Mouse (Mus musculus) embryonic fibroblast, embryonic 13.5 days (primary cell): Measurements from ENCODE around the gene Acsl3. TPM values are rescaled to one million over a fixed set of nuclear protein-coding genes. Genes with fewer than 3 reads are reported as not detected.

Experiments
- H3K27ac ChIP-seq: 2 replicates; pipeline ENCODE4 v1.5.1; 2012; ENCODE audit warnings: low read length, control low read depth, inconsistent platforms; ENCODE audit not compliant: insufficient read depth
- H3K4me1 ChIP-seq: 2 replicates; pipeline ENCODE4 v1.6.1; 2011; ENCODE audit warnings: low read length; ENCODE audit not compliant: control insufficient read depth, insufficient read depth
- H3K4me3 ChIP-seq: 2 replicates; pipeline ENCODE4 v1.5.1; 2011; ENCODE audit warnings: mild to moderate bottlenecking, control low read depth, low read length; ENCODE audit not compliant: insufficient read depth
- CTCF ChIP-seq: IDR thresholded peaks from 2 replicates; pipeline ENCODE4 v1.5.1; 2011; ENCODE audit warnings: mild to moderate bottlenecking, control low read depth, low read length, moderate library complexity, borderline replicate concordance; ENCODE audit not compliant: insufficient read depth
- POLR2A ChIP-seq: IDR thresholded peaks from 2 replicates; pipeline ENCODE4 v1.6.1; 2011; ENCODE audit warnings: low read depth, mild to moderate bottlenecking, control low read depth, low read length, moderate library complexity
- polyA plus RNA-seq: library from polyadenylated mRNA; stranded (reverse); fragments of >200 nt; gene quantifications from 2 replicates; pipeline ENCODE4 v1.2.4, GENCODE M21; 2011; ENCODE audit warnings: low read depth; ENCODE audit not compliant: missing spikeins, insufficient read length

Gene Acsl3
- polyA plus RNA-seq, 1 experiment, result 40.4 TPM

- H3K4me1 ChIP-seq, result peaks cover 5% of the 10 kb centered on the region
- no peak overlapping the region for H3K4me3 ChIP-seq
- peak overlapping the region; percentile 71; the same call in 1 of the 2 replicates for H3K27ac ChIP-seq
- TF ChIP-seq POLR2A (no peak), CTCF (no peak)
These were observed 8.2 kb upstream of the Acsl3 start for GRCm38 (mm10) chr1:78649269-78650061.

- H3K4me1 ChIP-seq, result peaks cover 11% of the 10 kb centered on the region; the same call in 1 of the 2 replicates
- no peak overlapping the region for H3K27ac ChIP-seq
- H3K4me3 ChIP-seq, result no peak overlapping the region
- TF ChIP-seq CTCF (no peak), POLR2A (no peak)
These were observed 1.2 kb upstream of the Acsl3 start for GRCm38 (mm10) chr1:78656472-78656871.

DNA sequence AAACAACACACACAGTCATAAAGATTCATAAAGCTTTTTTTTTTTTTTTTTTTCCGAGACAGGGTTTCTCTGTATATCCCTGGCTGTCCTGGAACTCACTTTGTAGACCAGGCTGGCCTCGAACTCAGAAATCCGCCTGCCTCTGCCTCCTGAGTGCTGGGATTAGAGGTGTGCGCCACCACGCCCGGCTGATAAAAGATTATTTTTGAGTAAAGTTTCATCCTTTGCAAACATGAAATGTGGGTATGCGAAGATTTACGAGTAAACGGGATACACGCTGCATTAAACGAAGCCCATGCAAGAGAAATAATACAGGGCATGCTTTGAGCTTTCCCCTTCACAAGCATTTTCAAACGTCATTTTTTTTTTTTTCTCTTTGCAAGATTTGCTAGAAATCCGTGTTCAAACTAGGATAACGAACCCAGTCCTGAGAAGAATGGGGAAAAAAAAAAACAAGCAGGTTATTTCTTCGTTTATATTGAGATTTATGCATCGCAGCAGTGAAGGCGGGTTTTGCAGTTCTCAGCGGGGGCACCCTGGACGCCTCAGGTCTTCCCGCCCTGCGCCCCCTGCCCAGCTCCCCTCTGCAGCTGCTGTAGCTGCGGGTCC is 500 bp upstream of the Acsl3 start:
- Histone ChIP-seq H3K27ac (no peak overlapping the region), H3K4me1 (peaks cover 11% of the 10 kb centered on the region; the same call in 1 of the 2 replicates), H3K4me3 (peak overlapping the region; percentile 51)
- no peak for TF ChIP-seq CTCF
- no peak for TF ChIP-seq POLR2A

- Histone ChIP-seq H3K27ac (no peak overlapping the region), H3K4me1 (peaks cover 11% of the 10 kb centered on the region; the same call in 1 of the 2 replicates), H3K4me3 (peak overlapping the region; percentile 96)
- TF ChIP-seq POLR2A (no peak), CTCF (no peak)
These were observed 1.0 kb downstream of the Acsl3 start for GRCm38 (mm10) chr1:78658441-78659269.

DNA sequence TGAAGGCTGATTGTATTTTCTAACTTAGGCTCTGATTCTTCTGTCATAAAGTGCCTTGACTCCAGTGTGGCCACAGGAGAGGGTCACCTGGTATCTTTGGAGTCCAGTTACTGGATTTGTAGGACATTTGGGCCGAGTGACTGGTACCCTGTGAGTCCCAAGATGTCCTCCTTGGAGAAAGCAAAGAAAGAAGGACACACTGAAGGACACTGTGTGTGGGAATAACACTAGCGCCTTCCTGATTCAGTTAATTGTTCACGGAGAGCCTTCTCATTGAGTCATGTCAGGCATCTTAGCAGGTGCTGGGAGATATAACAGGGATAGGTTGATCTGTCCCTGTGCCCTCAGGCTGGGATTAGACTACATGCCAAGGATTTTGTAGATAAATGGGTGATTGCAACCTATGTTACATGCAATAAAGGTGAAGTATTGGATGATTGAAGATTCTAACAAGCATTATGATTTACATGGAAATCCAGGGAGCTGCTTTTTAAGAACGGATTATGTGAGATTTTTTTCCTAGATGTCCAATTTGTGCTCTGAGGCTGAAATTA is 1.7 kb downstream of the Acsl3 start:
- H3K27ac ChIP-seq, result no peak overlapping the region
- H3K4me3 ChIP-seq, result peak overlapping the region; percentile 96
- peaks cover 11% of the 10 kb centered on the region; the same call in 1 of the 2 replicates for H3K4me1 ChIP-seq
- TF ChIP-seq CTCF (no peak), POLR2A (no peak)

DNA sequence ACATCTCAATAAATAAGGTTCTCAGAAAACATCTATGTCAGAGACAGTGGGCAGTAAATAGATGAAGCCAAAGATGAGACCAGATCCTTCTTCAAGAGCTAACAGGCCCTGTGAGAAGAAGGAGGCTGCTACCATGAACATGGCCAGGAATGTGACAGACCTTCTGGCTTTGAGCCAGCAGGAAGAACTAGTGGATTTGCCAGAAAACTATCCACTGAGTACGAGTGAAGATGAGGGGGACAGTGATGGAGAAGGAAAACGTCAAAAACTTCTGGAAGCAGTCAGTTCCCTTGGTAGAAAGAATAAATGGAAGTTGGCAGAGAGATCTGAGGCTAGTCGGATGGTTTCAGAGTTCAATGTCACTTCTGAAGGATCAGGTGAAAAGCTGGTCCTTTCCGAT is 6.7 kb downstream of the Acsl3 start:
- Histone ChIP-seq H3K27ac (no peak overlapping the region), H3K4me1 (peaks cover 8% of the 10 kb centered on the region; the same call in 1 of the 2 replicates), H3K4me3 (no peak overlapping the region)
- no peak for TF ChIP-seq POLR2A
- TF ChIP-seq CTCF, result no peak

GRCm38 (mm10) chr1:78665954-78666499 is 8.4 kb downstream of the Acsl3 start:
- TF ChIP-seq POLR2A, result no peak
- TF ChIP-seq CTCF, result no peak
- peaks cover 2% of the 10 kb centered on the region; the same call in 1 of the 2 replicates for H3K4me1 ChIP-seq
- H3K27ac ChIP-seq, result no peak overlapping the region
- no peak overlapping the region for H3K4me3 ChIP-seq

DNA sequence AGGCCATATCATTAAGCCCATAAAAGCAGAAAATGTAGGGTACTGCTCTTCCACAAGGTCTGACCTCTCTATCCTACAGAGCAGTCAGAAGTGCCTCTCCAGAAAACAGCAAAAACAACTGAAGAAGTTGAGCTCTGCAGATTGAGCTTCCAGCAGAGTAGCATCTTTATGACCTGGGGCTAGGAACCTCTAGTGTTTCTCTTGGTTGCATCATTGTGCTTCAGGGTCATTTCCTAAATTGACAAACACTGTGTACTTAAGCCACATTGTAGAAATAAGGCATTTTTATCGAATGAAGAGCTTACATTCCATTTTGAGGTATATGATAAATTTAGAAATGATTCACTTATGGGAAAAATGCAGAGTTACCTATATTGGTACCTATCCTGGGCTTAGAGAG is 9.0 kb downstream of the Acsl3 start:
- no peaks in the 10 kb centered on the region for H3K4me1 ChIP-seq
- H3K4me3 ChIP-seq, result no peak overlapping the region
- TF ChIP-seq CTCF (no peak), POLR2A (no peak)

GRCm38 (mm10) chr1:78682291-78682690 is 24.7 kb downstream of the Acsl3 start:
- H3K27ac ChIP-seq, result no peak overlapping the region
- 0 out of 2 replicates have a peak, but pooled peaks cover 2% of the 10 kb centered on the region for H3K4me1 ChIP-seq
- TF ChIP-seq CTCF (no peak), POLR2A (no peak)
- H3K4me3 ChIP-seq, result no peak overlapping the region

More for the DNA sequence above, 9.0 kb downstream of the Acsl3 start:
- no peak overlapping the region for H3K27ac ChIP-seq
